Mouse (Mus musculus) T-helper 1 cell (primary cell): ENCODE results near the gene Tbx1.

Source experiments
- in situ Hi-C: fragments of 300-600 bp; cut with MboI, MseI; formaldehyde crosslinking; loops from one replicate; pipeline ENCODE4 v1.15.1; 2025; ENCODE audit warnings: high pct_unique_total_duplicates

Gene Tbx1

DNA sequence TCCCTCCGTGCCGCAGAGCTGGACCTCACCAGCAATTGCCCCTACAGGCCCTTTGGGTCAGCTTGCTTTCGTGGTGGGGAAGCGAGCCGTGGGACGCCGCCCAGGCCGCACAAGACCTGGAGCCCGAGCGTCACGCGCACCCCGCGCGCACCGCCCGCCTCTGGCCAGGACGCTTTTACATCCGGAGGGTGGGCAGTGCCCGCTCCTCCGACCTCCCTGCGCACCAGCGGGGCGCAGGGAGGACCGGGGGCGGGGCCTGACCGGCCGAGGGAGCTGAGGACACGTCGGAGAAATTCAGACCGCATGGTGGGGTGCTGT is 1.8 kb downstream of the Tbx1 start:
- in situ Hi-C loops = no loop called here

DNA sequence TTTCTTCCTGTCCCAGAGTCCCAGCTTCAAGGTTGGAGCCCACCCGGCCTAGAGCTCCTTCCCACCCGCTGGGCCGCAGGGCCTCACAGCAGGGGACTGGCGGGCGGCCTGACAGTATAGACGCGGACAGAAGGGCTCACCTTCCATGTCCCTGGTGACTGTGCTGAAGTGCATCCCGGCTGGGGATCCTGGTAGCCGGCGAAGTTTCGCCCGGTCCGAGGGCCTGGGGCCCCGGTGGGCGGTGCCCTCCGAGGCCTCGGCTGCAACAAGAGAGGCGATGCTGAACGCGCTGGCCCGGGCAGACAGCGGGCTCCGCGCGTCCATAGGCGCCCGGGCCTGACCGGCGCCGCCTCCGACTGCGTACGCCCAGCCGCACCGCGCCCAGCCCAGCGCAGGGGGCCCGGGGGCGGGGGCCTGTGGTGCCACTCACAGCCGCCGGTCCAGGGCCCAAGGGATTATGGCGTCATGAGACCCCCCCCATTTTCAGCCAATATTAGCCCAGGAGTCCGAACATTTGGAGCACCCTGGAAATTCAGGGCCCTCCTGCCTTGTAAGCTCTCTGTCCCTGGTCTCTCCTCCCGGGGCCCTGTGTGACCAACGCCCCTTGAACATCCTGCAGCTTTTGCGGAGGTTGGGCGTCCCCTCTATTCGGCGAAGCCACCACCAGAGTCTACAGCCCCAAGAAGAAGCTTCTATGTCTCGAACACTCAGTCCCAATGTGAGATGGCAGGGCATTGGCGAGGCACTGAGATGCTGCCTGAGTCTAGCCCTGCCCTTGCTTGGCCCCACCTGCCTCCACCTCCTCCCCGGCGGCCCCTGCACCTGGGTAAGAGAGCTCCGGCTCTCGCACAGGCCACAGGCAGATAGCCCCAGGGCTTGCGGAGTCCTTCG is 2.4 kb downstream of the Tbx1 start:
- in situ Hi-C loops = no loop called here

DNA sequence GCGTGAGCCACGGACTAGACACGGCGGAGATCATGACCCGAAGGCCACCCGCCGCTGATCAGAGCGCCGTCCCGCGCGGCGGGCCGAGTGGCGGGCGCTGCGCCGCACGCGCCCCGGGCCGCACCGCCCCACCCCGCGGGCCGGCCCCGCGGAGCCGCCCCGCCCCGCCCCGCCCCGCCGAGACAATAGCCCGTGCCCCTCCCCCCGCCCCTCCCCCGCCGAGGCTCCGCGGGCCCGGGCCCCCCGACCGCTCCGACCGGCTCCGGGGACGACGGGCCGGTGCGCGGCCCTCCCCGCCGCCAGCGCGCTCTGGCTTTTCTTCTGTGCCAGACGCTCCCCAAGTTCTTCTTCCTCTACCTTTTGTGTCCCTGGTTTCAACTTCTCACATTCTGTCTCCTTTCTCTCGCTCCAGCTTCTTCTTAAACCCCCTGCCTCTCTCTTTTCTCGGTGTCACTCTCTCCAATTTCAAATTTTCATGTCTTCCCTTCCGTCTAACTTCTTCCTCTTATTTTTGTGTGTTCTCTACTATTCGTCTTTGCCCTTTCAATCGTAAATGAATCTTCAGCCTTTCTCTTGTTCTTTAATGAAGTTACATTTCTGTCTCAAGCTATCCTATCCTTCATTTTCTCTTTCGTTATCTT is 3.4 kb downstream of the Tbx1 start:
- in situ Hi-C loops = no loop called here

DNA sequence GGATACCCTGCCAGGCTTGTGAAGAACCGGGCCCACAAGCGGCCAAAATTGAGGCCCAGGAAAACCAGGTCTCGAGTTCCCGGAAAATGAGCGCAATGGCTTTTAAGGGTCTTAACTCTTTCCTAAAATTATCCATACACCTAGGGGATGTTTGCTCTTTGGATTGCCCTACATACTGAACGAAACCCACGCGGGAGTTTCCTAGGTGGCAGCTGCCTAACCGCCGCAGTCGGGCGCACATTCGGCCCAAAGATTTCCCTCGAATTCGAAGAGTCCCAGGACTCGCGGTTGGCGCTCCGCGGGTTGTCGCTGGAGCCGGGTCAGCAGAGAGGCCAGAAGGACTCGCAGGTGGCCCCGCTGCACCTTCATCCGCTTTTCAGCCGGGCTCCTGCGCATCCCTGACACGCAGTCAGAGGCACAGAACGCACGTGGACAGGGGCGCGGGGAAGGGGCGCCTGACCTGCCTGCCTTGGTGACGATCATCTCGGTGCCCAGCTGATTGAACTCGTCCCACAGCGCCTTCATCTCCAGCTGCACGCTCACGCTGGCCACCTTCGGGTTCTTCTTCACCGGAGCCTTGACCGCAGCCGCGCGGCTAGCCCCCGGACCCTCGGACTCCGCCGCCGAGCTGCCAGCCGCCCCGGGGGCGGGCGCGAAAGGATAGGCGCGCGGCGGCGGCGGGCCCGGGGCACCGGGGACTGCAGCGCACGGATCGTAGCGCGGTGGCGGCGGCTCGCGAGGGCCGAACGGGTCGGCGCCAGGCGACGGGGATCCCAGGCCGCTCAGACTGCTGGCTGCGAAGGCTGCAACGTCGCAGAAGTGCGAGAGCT is 4.2 kb downstream of the Tbx1 start:
- in situ Hi-C loops = no loop called here

DNA sequence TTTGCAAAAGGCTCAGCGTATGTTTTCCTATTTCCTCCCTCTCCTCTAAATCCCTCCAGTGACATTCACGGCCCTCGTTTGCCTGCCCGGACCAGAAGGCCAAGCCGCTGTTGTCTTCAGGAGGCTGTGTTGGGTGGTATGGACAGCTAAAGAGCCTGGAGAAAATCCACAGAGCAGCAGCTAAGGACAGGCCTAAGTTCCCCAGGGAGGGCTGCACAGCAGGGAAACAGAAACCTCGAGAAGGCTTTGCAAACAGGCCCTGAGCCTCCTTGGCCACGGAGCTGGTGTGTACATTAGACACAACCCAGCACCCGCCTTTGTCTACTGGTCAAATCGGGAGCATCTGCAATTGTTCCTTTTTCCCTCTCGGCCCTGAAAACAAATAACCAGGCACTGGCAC is 4.8 kb downstream of the Tbx1 start:
- in situ Hi-C loops = no loop called here

DNA sequence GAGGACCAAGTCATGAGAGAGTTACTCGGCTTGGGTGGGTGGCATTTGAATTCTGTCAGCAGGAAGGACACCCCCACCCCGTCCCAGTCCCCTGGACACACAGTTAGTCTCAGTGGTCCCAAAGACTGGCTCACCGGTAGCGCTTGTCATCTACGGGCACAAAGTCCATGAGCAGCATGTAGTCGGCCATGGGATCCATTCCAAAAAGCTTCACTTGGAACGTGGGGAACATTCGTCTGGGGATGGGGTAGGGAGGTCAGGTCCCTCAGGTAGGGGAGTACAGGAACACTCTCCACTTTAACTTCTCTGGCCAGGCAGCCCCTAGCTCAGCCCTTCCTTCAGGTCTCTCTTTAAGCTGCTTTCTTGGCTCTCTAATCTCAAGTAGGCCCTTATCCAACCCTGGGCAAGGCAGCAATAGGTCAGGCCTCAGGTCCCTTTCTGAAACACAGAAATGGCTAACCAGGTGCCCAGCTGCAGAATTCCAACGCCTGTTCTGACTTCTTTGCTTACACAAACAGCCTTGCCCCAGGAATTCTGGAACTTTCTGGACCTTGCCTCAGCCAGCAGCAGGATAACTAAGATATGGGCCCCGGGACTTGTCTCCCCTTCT is 5.5 kb downstream of the Tbx1 start:
- in situ Hi-C loops = no loop called here

DNA sequence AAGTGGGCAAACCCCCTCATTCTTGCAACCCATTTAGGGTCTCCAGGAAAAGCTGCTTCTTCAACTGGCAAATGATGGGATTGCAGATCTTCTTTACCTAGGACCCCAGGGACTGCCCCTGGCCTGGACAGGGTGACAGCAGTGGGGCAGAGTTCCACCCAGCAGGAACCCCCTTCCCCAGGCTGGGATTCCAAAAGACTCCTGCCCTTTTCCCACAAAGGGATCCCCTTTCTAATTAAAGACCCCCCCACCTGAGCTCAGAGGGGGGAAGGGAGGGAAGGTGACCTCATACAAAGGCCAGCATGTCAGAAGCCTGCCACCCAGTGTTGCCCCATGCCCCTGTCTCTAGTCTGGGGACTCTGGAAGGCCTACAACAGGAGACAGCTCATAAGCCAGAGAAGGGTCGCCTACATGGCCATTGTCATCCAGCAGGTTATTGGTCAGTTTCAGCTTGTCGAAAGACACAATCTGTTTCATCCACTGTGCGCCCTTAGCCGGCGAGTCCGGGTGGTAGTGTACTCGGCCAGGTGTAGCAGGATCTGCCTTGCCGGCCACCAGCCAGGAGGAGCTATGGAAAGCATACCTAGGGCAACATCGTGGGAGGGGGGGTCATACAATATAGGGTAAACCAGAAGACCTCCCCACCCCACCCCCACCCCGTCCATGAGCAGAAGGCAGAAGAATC is 6.7 kb downstream of the Tbx1 start:
- in situ Hi-C loops = no loop called here

DNA sequence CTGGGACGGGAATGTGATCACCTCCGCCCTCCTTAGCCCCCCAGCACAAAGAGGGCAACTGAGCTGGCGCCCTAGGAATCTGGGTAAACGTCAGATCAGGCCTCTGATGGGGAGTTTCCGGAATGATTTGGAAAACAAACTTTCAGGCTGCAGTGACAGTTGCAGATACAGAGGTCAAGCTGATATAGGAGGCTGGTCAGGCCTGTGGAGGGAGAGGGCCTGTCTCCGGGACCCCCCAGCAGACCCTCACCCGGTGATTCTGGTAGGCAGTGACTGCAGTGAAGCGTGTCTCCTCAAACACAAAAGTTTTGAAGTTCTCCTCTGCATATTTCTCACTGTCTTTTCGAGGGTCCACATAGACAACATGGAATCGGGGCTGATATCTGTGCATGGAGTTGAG is 7.3 kb downstream of the Tbx1 start:
- in situ Hi-C loops = no loop called here

DNA sequence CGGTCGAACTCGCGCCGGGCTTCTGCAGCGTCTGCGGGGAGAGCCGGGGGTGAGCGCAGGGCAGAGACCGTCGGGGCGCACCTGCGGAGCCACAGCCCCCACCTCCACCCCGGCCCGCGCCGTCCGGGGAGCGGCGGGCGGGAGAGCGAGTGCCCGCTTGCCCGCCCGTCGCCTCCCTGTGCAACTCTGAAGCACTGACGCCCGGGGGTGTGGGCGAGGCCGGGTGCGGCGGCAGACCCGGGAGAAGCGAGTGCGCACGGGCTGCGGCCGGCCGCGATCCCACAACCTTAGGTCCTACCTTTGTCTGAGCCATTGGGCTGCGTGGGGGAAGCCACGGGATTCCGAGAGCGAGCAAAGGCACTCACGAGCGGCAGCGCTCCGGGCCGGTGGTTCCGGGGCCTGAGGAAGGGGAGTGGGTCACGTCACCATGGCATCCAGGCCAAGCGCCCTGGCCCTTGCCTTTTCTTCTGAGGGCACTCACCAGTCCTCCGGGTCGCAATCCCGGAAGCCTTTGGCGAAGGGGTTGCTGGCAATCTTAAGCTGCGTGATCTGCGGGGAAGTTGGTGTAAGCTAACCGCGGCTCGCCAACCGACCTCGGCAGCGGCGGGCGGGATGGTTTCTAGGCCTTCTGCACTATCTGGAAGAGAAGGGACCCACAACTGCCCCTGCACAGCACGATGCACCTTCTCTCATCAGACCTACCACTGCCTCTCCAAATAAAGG is 7.9 kb downstream of the Tbx1 start:
- in situ Hi-C loops = no loop called here

DNA sequence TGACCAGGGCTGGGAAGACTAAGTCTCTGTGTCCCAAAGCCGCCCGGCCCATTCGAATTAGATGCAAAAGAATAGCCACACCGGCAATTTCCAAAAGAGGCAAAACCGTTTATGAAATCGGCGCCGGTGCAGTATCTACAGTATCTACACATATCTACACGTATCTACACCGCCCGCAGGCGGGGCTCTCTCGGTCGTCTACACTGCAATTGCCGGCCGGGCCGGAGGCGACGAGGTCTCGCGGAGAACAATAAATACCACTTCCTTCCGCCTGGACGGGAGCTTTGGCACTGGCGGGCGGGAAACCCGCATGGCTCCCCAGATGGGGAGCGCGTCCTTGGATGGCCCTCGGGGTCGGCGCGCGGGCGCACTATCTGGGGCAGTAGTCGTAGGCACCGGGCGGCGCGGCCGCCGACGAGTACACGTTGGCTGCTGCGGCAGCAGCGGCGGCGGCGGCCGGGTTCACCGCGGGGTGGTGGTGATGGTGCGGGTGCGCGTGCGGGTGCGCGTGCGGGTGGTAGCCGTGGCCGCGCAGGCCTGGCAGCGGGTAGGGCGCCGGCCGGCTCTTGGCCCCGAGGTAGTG is 8.8 kb downstream of the Tbx1 start:
- in situ Hi-C loops = no loop called here

DNA sequence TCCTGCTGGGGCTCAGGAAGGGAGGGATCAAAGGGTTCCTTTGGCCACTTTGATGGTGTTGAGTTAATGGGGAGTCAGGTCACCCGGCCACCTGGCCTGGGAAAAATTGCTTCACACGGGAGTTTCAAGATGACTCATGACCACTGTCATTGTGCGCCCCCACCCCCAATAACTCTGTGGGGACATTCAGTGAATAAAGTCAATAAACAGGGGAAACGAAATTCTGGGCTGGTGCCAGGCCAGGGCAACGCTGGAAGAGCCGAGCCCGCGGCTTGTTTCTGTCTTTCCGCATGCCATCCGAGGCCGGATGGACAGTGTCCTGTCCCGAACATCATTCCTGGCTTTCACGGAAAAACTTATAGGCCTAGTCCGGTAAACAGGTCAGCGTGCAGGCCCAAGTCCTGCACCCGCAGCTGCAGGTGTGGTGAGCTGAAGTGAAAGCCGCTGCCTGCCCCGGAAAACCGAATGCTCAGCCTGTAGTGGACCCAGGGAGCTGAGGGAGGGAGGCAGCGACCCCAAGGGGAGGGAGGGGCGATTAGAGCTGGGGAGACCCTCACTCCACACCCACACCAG is 9.3 kb downstream of the Tbx1 start:
- in situ Hi-C loops = no loop called here

DNA sequence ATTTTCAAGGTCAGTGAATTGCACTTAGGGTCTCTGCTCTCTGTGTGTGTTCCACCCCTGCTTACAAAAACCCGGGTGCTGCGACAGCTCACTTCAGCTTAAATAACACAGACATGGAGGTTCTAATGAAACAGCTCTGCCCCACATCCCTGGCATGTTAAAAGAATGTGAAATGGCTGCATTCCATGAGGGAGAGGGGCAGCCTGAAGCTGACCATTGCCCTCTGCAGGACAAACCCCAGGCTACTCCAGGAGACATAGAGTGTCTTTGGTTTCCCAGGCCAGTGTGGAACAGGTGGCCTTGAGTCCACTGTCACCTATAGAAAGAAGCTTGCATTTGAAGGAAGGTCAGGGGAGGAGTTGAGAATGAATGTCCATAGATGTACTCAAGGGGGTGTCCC is 10.1 kb downstream of the Tbx1 start:
- in situ Hi-C loops = no loop called here

DNA sequence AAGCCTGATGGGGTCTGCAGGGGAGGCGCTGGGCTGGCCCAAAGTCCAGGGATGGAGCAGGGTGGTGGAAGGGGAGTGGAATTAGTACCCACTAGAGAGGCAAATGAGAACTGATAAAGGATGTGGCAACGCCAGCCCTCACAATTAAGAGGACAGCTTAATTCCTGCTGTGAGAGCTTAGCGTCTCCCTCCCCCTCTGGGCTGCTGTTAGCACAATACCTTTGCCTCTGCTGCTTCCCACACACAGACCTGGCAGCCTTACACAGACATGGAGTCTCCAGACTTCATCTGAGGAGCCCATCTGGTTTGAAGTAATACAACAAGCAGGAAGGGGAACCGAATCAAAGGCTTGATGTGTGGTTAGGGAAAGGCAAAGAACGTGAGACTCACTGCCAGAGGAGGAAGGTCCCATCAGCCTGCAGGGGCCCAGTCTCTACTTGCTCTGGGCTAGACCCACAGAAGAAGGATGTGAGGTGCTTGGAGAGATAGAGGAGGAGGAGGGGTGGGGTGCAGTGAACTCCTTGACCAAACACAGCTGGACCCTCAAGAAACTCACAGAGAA is 12.8 kb downstream of the Tbx1 start:
- in situ Hi-C loops = no loop called here

DNA sequence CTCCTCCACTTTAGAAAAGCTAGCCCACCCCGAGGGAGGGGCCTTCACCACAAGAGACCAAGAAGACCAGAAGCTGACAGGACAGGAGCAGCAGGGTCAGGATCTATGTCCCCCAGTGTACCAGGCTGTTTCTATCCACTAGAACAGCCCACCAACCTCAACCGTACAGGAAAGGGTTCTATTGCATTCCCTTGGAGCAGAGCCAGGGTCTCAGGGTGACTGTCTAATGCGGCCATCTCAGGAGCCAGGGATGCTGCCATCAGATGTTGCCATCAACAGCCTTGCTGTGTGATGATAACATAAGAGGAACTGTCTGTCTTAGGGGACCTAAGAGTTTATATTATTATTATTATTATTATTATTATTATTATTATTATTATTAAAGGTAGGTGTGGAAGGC is 13.4 kb downstream of the Tbx1 start:
- in situ Hi-C loops = no loop called here

DNA sequence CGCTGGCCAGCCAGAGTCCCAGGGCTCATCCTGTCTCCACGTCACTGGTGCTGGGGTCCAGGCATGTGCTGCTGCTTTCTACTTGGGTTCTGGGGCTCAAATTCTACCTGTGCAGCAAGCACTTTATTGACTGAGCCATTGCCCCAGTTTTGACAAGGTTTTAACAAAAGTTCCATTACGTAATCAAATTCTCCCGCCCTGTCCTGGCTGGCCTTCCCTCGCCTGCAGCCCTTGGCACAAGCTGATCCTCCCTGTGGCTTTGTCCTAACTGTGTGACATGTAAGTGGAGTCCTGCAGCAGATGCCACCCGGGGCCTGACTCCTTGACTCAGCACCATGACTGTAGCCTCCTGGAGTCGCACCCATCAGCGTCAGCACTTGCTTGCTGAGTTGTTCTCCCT is 16.3 kb downstream of the Tbx1 start:
- in situ Hi-C loops = no loop called here

DNA sequence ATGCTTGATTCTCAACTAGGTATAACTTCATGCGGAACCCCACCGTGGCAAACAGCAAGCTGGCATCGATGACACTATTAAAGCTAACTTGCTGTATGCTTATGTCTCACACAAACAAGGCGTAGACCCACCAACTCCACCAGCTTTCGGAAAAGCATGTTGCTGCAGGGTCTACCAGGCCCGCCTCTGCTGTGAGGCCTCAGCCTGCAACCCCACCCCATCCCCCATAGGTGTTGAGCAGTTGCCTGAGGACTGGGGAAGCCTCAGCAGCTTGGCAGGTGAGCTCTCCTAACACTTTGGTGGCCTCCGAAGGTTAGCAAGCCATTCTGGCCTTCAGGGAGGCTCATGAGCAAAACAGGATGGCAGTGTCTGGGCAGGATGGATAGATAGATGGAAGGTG is 21.9 kb downstream of the Tbx1 start:
- in situ Hi-C loops = no loop called here

DNA sequence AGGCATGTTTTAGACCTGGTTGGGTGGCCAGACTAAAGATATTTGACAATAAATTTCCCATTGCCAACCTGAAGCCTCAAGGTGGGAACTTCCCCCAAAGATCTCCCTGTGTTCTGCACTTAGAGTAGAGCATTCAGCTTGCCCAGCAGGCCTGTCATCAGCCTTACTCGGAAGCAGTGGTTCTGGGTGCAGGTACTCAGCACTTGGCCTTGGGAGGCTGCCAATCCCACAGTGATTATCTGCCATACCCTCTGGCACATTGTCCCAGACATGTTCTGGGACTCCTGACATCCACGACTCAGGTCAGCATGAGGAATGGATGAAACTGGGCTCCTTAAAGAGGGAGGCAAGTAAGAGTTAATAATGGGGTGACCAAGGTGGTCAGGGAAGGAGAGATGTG is 26.0 kb downstream of the Tbx1 start:
- in situ Hi-C loops = no loop called here

DNA sequence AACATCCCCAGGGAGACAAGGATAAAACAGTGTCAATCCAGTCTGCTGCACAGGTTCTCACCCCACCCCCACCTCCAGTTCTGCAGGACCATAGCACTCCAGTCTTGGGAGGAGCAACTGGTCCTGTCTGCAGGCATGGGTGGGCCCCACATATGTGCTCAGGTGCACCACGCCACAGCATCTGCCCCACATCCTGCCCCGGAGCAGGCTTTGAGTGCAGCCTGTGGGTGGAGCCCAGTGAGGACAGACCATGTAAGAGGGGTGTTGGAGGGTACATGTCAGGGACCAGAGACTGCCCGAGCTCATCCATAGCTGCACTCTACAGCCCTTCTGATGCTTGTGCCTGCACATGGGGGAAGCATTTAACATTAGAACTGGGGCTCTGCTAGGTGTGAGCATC is 34.0 kb downstream of the Tbx1 start:
- in situ Hi-C loops = no loop called here

DNA sequence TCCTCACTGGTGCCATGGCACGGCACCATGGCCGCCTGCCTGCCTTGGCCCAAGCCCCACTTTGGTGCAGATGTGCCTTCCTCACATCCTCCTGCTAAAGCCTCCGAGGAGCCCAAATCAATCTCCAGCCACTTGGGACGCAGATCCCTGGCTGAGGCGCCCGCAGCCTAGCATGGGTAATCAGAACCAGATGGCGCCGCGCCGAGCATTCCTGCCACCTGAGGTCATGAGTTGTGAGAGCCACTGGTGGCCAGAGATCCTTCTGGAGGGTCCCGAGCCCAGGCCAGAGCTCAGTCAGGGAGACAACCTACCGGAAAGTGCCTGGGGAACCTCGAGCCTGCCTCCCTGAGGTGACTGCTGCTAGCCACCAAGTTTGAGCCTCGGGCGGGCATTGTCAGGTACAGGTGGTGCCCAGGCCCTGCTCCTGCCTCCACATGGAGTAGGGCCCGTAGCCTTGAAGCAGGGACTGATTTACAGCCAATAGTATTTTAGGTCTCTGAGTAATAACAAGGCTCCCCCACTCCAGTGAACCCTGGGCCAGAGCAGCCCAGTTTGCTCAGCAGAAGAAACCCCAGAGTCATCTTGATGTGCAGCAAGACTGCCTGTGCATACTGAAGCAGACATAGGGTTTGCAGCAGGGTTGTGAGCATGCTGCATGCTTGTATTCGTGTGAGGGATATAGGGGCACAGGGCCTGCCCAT is 35.1 kb downstream of the Tbx1 start:
- in situ Hi-C loops = no loop called here
